Comparison of ENCODE assay signal across 23 mouse cellular contexts in the genomic region with DNA sequence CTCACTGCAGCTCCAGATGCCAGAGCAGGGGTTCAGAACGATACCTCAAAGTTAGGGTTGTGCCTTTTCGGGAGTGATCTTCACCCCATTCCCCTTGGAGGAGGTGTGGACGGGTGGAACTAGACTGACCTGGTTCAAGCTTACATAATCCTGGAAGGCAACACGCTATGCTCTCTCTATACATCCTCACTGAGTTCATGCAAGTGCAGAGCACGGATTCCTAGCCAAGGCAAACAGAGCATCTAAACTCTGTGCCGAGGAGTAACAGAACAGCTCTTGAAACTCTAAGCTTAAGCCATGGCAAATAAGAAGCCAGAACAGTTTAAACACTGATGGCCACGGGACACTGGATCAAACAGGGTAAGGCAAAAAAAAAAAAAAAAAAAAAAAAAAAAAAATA.
DNase-seq lines count a peak whose midpoint lies in the region; ATAC-seq and TF ChIP-seq lines count a peak whose summit lies in the region.
"Had no signal": no experiment of that assay in that cellular context is flagged by ENCODE, and none has a peak within 500 bp of the region (broad histone marks: within the 10 kb centered on the region; RNA-seq: fewer than 3 reads in every experiment).

No protein-coding gene starts in this region.

- H3K36me3 ChIP-seq in forebrain, embryonic 13.5 days (ENCODE audit: poor library complexity, severe bottlenecking), result no peaks in the 10 kb centered on the region
- no peaks in the 10 kb centered on the region for H3K36me3 ChIP-seq in forebrain, postnatal 0 days (ENCODE audit: insufficient read depth)
- H3K36me3 ChIP-seq in midbrain, embryonic 11.5 days (ENCODE audit: control insufficient read depth, insufficient read depth, low read length), result no peaks in the 10 kb centered on the region
- H3K36me3 ChIP-seq in midbrain, embryonic 16.5 days (ENCODE audit: control insufficient read depth, insufficient read depth, low read length), result no peaks in the 10 kb centered on the region
- H3K36me3 ChIP-seq: embryonic facial prominence, embryonic 12.5 days; embryonic facial prominence, embryonic 15.5 days had no signal

- TF ChIP-seq POLR2A in lung, adult 2 months (IDR thresholded peaks at IDR 0.05; ENCODE audit: borderline replicate concordance, extremely low read depth, low read depth, low read length), result no peak

- DNase-seq in forebrain, postnatal 0 days, result no peak
- peak; percentile 3 for DNase-seq in lung, postnatal 25 days (ENCODE audit: low spot score)
- DNase-seq in lung, adult 2 months, result no peak
- DNase-seq in midbrain, embryonic 11.5 days (ENCODE audit: low spot score, missing footprints), result peak; percentile 49
- peak; percentile 78 for DNase-seq in gonadal fat pad, adult 2 months (ENCODE audit: low read depth)
- DNase-seq in gastrocnemius, adult 8-10 months (ENCODE audit: low spot score in 2 of 2), result no peak
- DNase-seq: adrenal gland, adult 2 months; adrenal gland, postnatal 10 days; adrenal gland, postnatal 25 days; cerebellum, adult 11 months; cerebellum, adult 18-20 months; cerebellum, adult 8-10 months; cerebellum, adult 9-11 months; cerebellum, postnatal 14 days; cerebellum, postnatal 36 days; embryo, embryonic 11 days had no signal

- no peaks in the 10 kb centered on the region for H3K9me3 ChIP-seq in forebrain, embryonic 13.5 days (replicated peaks)
- H3K9me3 ChIP-seq in forebrain, postnatal 0 days (ENCODE audit: low read length), result no peaks in the 10 kb centered on the region
- no peaks in the 10 kb centered on the region for H3K9me3 ChIP-seq in midbrain, embryonic 11.5 days (ENCODE audit: control insufficient read depth, low read length)
- H3K9me3 ChIP-seq in midbrain, embryonic 16.5 days (replicated peaks; ENCODE audit: control insufficient read depth, low read length, poor library complexity, severe bottlenecking), result no peaks in the 10 kb centered on the region
- H3K9me3 ChIP-seq: embryonic facial prominence, embryonic 12.5 days; embryonic facial prominence, embryonic 15.5 days had no signal

- H3K4me3 ChIP-seq in forebrain, embryonic 13.5 days, result no peak overlapping the region
- no peak overlapping the region for H3K4me3 ChIP-seq in forebrain, postnatal 0 days (ENCODE audit: low read depth, low read length)
- no peak overlapping the region for H3K4me3 ChIP-seq in lung, adult 2 months (replicated peaks; ENCODE audit: extremely low read depth, low read depth, low read length)
- H3K4me3 ChIP-seq in midbrain, embryonic 11.5 days (ENCODE audit: low read depth, low read length), result no peak overlapping the region
- H3K4me3 ChIP-seq in midbrain, embryonic 16.5 days (ENCODE audit: low read depth, low read length), result no peak overlapping the region
- H3K4me3 ChIP-seq: embryonic facial prominence, embryonic 12.5 days; embryonic facial prominence, embryonic 15.5 days; erythroblast, embryonic 14.5 days had no signal

- TF ChIP-seq CTCF in forebrain, postnatal 0 days (IDR thresholded peaks at IDR 0.05; ENCODE audit: low read depth), result no peak
- no peak for TF ChIP-seq CTCF in lung, adult 2 months (IDR thresholded peaks at IDR 0.05; ENCODE audit: insufficient read depth, low read length)

- peak; percentile 10; the same call in 1 of the 2 replicates for ATAC-seq in forebrain, embryonic 13.5 days
- no peak for ATAC-seq in forebrain, postnatal 0 days
- no peak for ATAC-seq in midbrain, embryonic 11.5 days (ENCODE audit: low FRiP score)
- no peak for ATAC-seq in midbrain, embryonic 16.5 days
- ATAC-seq: forebrain, embryonic 14.5 days; forebrain, embryonic 16.5 days had no signal

- 90% methylated on average over 7 of the region's 7 CpGs for WGBS in forebrain, embryonic 13.5 days
- WGBS in forebrain, postnatal 0 days, result 89% methylated on average over 7 of the region's 7 CpGs
- 61% methylated on average over 7 of the region's 7 CpGs for whole genome bisulfite sequencing in lung, adult 2 months
- WGBS in midbrain, embryonic 11.5 days, result 86% methylated on average over 7 of the region's 7 CpGs
- 86% methylated on average over 7 of the region's 7 CpGs for WGBS in midbrain, embryonic 16.5 days

- no peak overlapping the region for H3K9ac ChIP-seq in forebrain, embryonic 13.5 days
- H3K9ac ChIP-seq in forebrain, postnatal 0 days, result no peak overlapping the region
- H3K9ac ChIP-seq in midbrain, embryonic 11.5 days (ENCODE audit: low read length), result no peak overlapping the region
- H3K9ac ChIP-seq in midbrain, embryonic 16.5 days (ENCODE audit: low read depth, low read length), result no peak overlapping the region
- H3K9ac ChIP-seq: embryonic facial prominence, embryonic 12.5 days; embryonic facial prominence, embryonic 15.5 days had no signal

- no peaks in the 10 kb centered on the region for H3K27me3 ChIP-seq in forebrain, embryonic 13.5 days
- no peaks in the 10 kb centered on the region for H3K27me3 ChIP-seq in forebrain, postnatal 0 days (ENCODE audit: insufficient read depth, low read length)
- no peaks in the 10 kb centered on the region for H3K27me3 ChIP-seq in midbrain, embryonic 11.5 days (ENCODE audit: control insufficient read depth, insufficient read depth, low read length)
- no peaks in the 10 kb centered on the region for H3K27me3 ChIP-seq in midbrain, embryonic 16.5 days (ENCODE audit: control insufficient read depth, insufficient read depth, low read depth, low read length)
- H3K27me3 ChIP-seq: embryonic facial prominence, embryonic 12.5 days; embryonic facial prominence, embryonic 15.5 days had no signal

- no peak overlapping the region for H3K27ac ChIP-seq in forebrain, embryonic 13.5 days
- no peak overlapping the region for H3K27ac ChIP-seq in forebrain, postnatal 0 days (ENCODE audit: low read depth, low read length)
- no peak overlapping the region for H3K27ac ChIP-seq in midbrain, embryonic 11.5 days (ENCODE audit: low read depth, low read length)
- H3K27ac ChIP-seq in midbrain, embryonic 16.5 days (ENCODE audit: low read length), result no peak overlapping the region
- H3K27ac ChIP-seq: embryonic facial prominence, embryonic 12.5 days; embryonic facial prominence, embryonic 15.5 days had no signal

- no peak overlapping the region for H3K4me2 ChIP-seq in forebrain, embryonic 13.5 days
- no peak overlapping the region for H3K4me2 ChIP-seq in forebrain, postnatal 0 days (ENCODE audit: low read depth)
- no peak overlapping the region for H3K4me2 ChIP-seq in midbrain, embryonic 11.5 days
- H3K4me2 ChIP-seq in midbrain, embryonic 16.5 days (ENCODE audit: low read length), result no peak overlapping the region
- H3K4me2 ChIP-seq: embryonic facial prominence, embryonic 12.5 days; embryonic facial prominence, embryonic 15.5 days had no signal

- no peaks in the 10 kb centered on the region for H3K4me1 ChIP-seq in forebrain, embryonic 13.5 days
- no peaks in the 10 kb centered on the region for H3K4me1 ChIP-seq in forebrain, postnatal 0 days (ENCODE audit: insufficient read depth)
- no peaks in the 10 kb centered on the region for H3K4me1 ChIP-seq in lung, adult 2 months (ENCODE audit: control insufficient read depth, insufficient read depth, low read length)
- H3K4me1 ChIP-seq in midbrain, embryonic 11.5 days (ENCODE audit: control insufficient read depth, insufficient read depth, low read length), result no peaks in the 10 kb centered on the region
- no peaks in the 10 kb centered on the region for H3K4me1 ChIP-seq in midbrain, embryonic 16.5 days (ENCODE audit: control insufficient read depth, insufficient read depth, low read length)
- H3K4me1 ChIP-seq: embryonic facial prominence, embryonic 12.5 days; embryonic facial prominence, embryonic 15.5 days had no signal

Comparison
In these comparisons a context has a peak if more than half of its experiments do, and no peak if none do; other contexts are left out.
1. DNase-seq: peak in lung, postnatal 25 days (single experiment), midbrain, embryonic 11.5 days (single experiment) and gonadal fat pad, adult 2 months (single experiment); none in forebrain, postnatal 0 days (single experiment), lung, adult 2 months (single experiment) and gastrocnemius, adult 8-10 months (0 of 2).